Mouse (Mus musculus) lung, postnatal 25 days (tissue): ENCODE results near the gene Lhx3.

Experiments
- DNase-seq: peaks from one replicate; pipeline ENCODE4 v3.0.0; 2022; ENCODE audit warnings: low spot score

Lhx3 gene

GRCm38 (mm10) chr2:26208126-26208789 lies at the start of gene Lhx3:
TSS of gene Lhx3 (minus strand) at chr2:26208289.
- peak; percentile 78 for DNase-seq

GRCm38 (mm10) chr2:26257315-26258096 lies 49.4 kb upstream of the Lhx3 start:
- no peak for DNase-seq

- DNase-seq, result no peak
These were observed 46.7 kb upstream of the Lhx3 start for GRCm38 (mm10) chr2:26254816-26255215.

GRCm38 (mm10) chr2:26252514-26253206 lies 44.6 kb upstream of the Lhx3 start:
- no peak for DNase-seq

- DNase-seq, result no peak
These were observed 39.4 kb upstream of the Lhx3 start for GRCm38 (mm10) chr2:26247531-26247930.

- DNase-seq, result no peak
These were observed 32.8 kb upstream of the Lhx3 start for GRCm38 (mm10) chr2:26240841-26241240.

GRCm38 (mm10) chr2:26240330-26240729 lies 32.2 kb upstream of the Lhx3 start:
- peak; percentile 12 for DNase-seq

- peak; percentile 92 for DNase-seq
These were observed 29.2 kb upstream of the Lhx3 start, which contains the start of gene Qsox2 for GRCm38 (mm10) chr2:26237290-26237782. TSS of gene Qsox2 (minus strand) at chr2:26237525.

- no peak for DNase-seq
These were observed 28.7 kb upstream of the Lhx3 start for GRCm38 (mm10) chr2:26236681-26237289.

GRCm38 (mm10) chr2:26234771-26235170 lies 26.7 kb upstream of the Lhx3 start:
- no peak for DNase-seq

- DNase-seq, result no peak
These were observed 26.2 kb upstream of the Lhx3 start for GRCm38 (mm10) chr2:26234253-26234652.

GRCm38 (mm10) chr2:26231366-26231765 lies 23.3 kb upstream of the Lhx3 start:
- no peak for DNase-seq

GRCm38 (mm10) chr2:26230253-26230652 lies 22.2 kb upstream of the Lhx3 start:
- DNase-seq, result no peak

- peak; percentile 58 for DNase-seq
These were observed 19.7 kb upstream of the Lhx3 start for GRCm38 (mm10) chr2:26227788-26228187.

- no peak for DNase-seq
These were observed 17.2 kb upstream of the Lhx3 start for GRCm38 (mm10) chr2:26225242-26225641.

- no peak for DNase-seq
These were observed 15.9 kb upstream of the Lhx3 start for GRCm38 (mm10) chr2:26223961-26224360.

- no peak for DNase-seq
These were observed 6.4 kb upstream of the Lhx3 start for GRCm38 (mm10) chr2:26214526-26214925.

GRCm38 (mm10) chr2:26209566-26209965 lies 1.5 kb upstream of the Lhx3 start:
- DNase-seq, result no peak

GRCm38 (mm10) chr2:26207559-26207958 lies 530 bp downstream of the Lhx3 start:
- no peak for DNase-seq

- no peak for DNase-seq
These were observed 2.3 kb downstream of the Lhx3 start for GRCm38 (mm10) chr2:26205761-26206160.

GRCm38 (mm10) chr2:26205126-26205525 lies 3.0 kb downstream of the Lhx3 start:
- DNase-seq, result no peak

- DNase-seq, result no peak
These were observed 5.1 kb downstream of the Lhx3 start for GRCm38 (mm10) chr2:26202849-26203475.
